Mouse (Mus musculus): ENCODE results near the gene Pcnx. TPM values are rescaled to one million over a fixed set of nuclear protein-coding genes. Genes with fewer than 3 reads are reported as not detected.

Pcnx gene
- polyA plus RNA-seq, 1 experiment from 2014 or later = 7.9 TPM

GRCm38 (mm10) chr12:81837463-81837862, 22.4 kb upstream of the Pcnx start:
- Histone ChIP-seq H3K27me3 (ENCODE audit: low read depth, poor library complexity, severe bottlenecking) (no peaks in the 10 kb centered on the region), H3K27ac (replicated peaks) (no peak overlapping the region), H3K4me1 (0 out of 2 replicates have a peak, but pooled peaks cover 3% of the 10 kb centered on the region), H3K4me3 (no peak overlapping the region), H3K9me3 (replicated peaks) (no peaks in the 10 kb centered on the region), H3K36me3 (no peaks in the 10 kb centered on the region)
- no peak for DNase-seq (ENCODE audit: low spot score)
- 75% methylated on average over 5 of the region's 5 CpGs for WGBS

- WGBS = 89% methylated on average over 5 of the region's 5 CpGs
- H3K4me1 ChIP-seq = peaks cover 7% of the 10 kb centered on the region
- H3K36me3 ChIP-seq = no peaks in the 10 kb centered on the region
- no peak overlapping the region for H3K4me3 ChIP-seq
- H3K27me3 ChIP-seq (ENCODE audit: low read depth, poor library complexity, severe bottlenecking) = peaks cover 9% of the 10 kb centered on the region
- no peak overlapping the region for H3K27ac ChIP-seq (replicated peaks)
- H3K9me3 ChIP-seq (replicated peaks) = no peaks in the 10 kb centered on the region
- DNase-seq (ENCODE audit: low spot score) = no peak
Observed at GRCm38 (mm10) chr12:81839663-81840062, 20.2 kb upstream of the Pcnx start.

GRCm38 (mm10) chr12:81841046-81841445, 18.8 kb upstream of the Pcnx start:
- DNase-seq (ENCODE audit: low spot score) = no peak
- Histone ChIP-seq H3K36me3 (no peaks in the 10 kb centered on the region), H3K9me3 (replicated peaks) (no peaks in the 10 kb centered on the region), H3K27ac (replicated peaks) (no peak overlapping the region), H3K4me3 (no peak overlapping the region), H3K27me3 (ENCODE audit: low read depth, poor library complexity, severe bottlenecking) (peaks cover 16% of the 10 kb centered on the region), H3K4me1 (peaks cover 20% of the 10 kb centered on the region)
- WGBS = 91% methylated on average over 5 of the region's 5 CpGs

GRCm38 (mm10) chr12:81843501-81843900, 16.3 kb upstream of the Pcnx start:
- Histone ChIP-seq H3K4me3 (no peak overlapping the region), H3K4me1 (peaks cover 18% of the 10 kb centered on the region), H3K27me3 (ENCODE audit: low read depth, poor library complexity, severe bottlenecking) (peaks cover 19% of the 10 kb centered on the region), H3K36me3 (no peaks in the 10 kb centered on the region), H3K9me3 (replicated peaks) (no peaks in the 10 kb centered on the region), H3K27ac (replicated peaks) (no peak overlapping the region)
- 89% methylated on average over 5 of the region's 5 CpGs for WGBS
- no peak for DNase-seq (ENCODE audit: low spot score)

- Histone ChIP-seq H3K36me3 (no peaks in the 10 kb centered on the region), H3K9me3 (replicated peaks) (no peaks in the 10 kb centered on the region), H3K27ac (replicated peaks) (0 out of 2 replicates have a peak overlapping the region, but pooled peaks have one; percentile 17), H3K27me3 (ENCODE audit: low read depth, poor library complexity, severe bottlenecking) (peaks cover 19% of the 10 kb centered on the region), H3K4me3 (peak overlapping the region; percentile 39), H3K4me1 (peaks cover 18% of the 10 kb centered on the region)
- no peak for DNase-seq (ENCODE audit: low spot score)
- 58% methylated on average over 13 of the region's 13 CpGs for WGBS
Observed at GRCm38 (mm10) chr12:81844572-81844971, 15.3 kb upstream of the Pcnx start.

GRCm38 (mm10) chr12:81844981-81845380, 14.8 kb upstream of the Pcnx start:
- no peaks in the 10 kb centered on the region for H3K36me3 ChIP-seq
- DNase-seq (ENCODE audit: low spot score) = peak; percentile 22
- no peaks in the 10 kb centered on the region for H3K9me3 ChIP-seq (replicated peaks)
- 18% methylated on average over 14 of the region's 14 CpGs for WGBS
- peak overlapping the region; percentile 39 for H3K4me3 ChIP-seq
- peaks cover 18% of the 10 kb centered on the region for H3K4me1 ChIP-seq
- H3K27ac ChIP-seq (replicated peaks) = 0 out of 2 replicates have a peak overlapping the region, but pooled peaks have one; percentile 17
- peaks cover 19% of the 10 kb centered on the region for H3K27me3 ChIP-seq (ENCODE audit: low read depth, poor library complexity, severe bottlenecking)

- Histone ChIP-seq H3K27me3 (ENCODE audit: low read depth, poor library complexity, severe bottlenecking) (peaks cover 9% of the 10 kb centered on the region), H3K4me1 (peaks cover 13% of the 10 kb centered on the region), H3K27ac (replicated peaks) (no peak overlapping the region), H3K36me3 (no peaks in the 10 kb centered on the region), H3K4me3 (no peak overlapping the region), H3K9me3 (replicated peaks) (no peaks in the 10 kb centered on the region)
- WGBS = 84% methylated on average over 8 of the region's 8 CpGs
- DNase-seq (ENCODE audit: low spot score) = no peak
Observed at GRCm38 (mm10) chr12:81849629-81850028, 10.2 kb upstream of the Pcnx start.

GRCm38 (mm10) chr12:81852551-81852950, 7.3 kb upstream of the Pcnx start:
- no peaks in the 10 kb centered on the region for H3K9me3 ChIP-seq (replicated peaks)
- H3K27me3 ChIP-seq (ENCODE audit: low read depth, poor library complexity, severe bottlenecking) = peaks cover 10% of the 10 kb centered on the region; the same call in 1 of the 2 replicates
- H3K27ac ChIP-seq (replicated peaks) = no peak overlapping the region
- H3K4me1 ChIP-seq = peaks cover 12% of the 10 kb centered on the region
- no peak overlapping the region for H3K4me3 ChIP-seq
- WGBS = 89% methylated on average over 2 of the region's 2 CpGs
- no peak for DNase-seq (ENCODE audit: low spot score)
- no peaks in the 10 kb centered on the region for H3K36me3 ChIP-seq

- Histone ChIP-seq H3K4me3 (no peak overlapping the region), H3K27ac (replicated peaks) (no peak overlapping the region), H3K4me1 (peaks cover 16% of the 10 kb centered on the region), H3K27me3 (ENCODE audit: low read depth, poor library complexity, severe bottlenecking) (peaks cover 10% of the 10 kb centered on the region; the same call in 1 of the 2 replicates), H3K36me3 (no peaks in the 10 kb centered on the region), H3K9me3 (replicated peaks) (no peaks in the 10 kb centered on the region)
- 92% methylated on average over 14 of the region's 14 CpGs for whole genome bisulfite sequencing
- DNase-seq (ENCODE audit: low spot score) = no peak
Observed at GRCm38 (mm10) chr12:81852977-81853376, 6.8 kb upstream of the Pcnx start.

GRCm38 (mm10) chr12:81853543-81853942, 6.3 kb upstream of the Pcnx start:
- Histone ChIP-seq H3K27ac (replicated peaks) (no peak overlapping the region), H3K4me1 (peaks cover 21% of the 10 kb centered on the region), H3K27me3 (ENCODE audit: low read depth, poor library complexity, severe bottlenecking) (peaks cover 15% of the 10 kb centered on the region), H3K9me3 (replicated peaks) (no peaks in the 10 kb centered on the region), H3K4me3 (no peak overlapping the region), H3K36me3 (no peaks in the 10 kb centered on the region)
- 90% methylated on average over 9 of the region's 9 CpGs for WGBS
- DNase-seq (ENCODE audit: low spot score) = no peak

GRCm38 (mm10) chr12:81855031-81855430, 4.8 kb upstream of the Pcnx start:
- Histone ChIP-seq H3K4me1 (peaks cover 26% of the 10 kb centered on the region), H3K27me3 (ENCODE audit: low read depth, poor library complexity, severe bottlenecking) (peaks cover 22% of the 10 kb centered on the region), H3K4me3 (no peak overlapping the region), H3K36me3 (no peaks in the 10 kb centered on the region), H3K9me3 (replicated peaks) (no peaks in the 10 kb centered on the region), H3K27ac (replicated peaks) (no peak overlapping the region)
- WGBS = 85% methylated on average over 8 of the region's 8 CpGs
- no peak for DNase-seq (ENCODE audit: low spot score)

- no peak overlapping the region for H3K27ac ChIP-seq (replicated peaks)
- 53% methylated on average over 4 of the region's 4 CpGs for WGBS
- no peak for DNase-seq (ENCODE audit: low spot score)
- no peaks in the 10 kb centered on the region for H3K9me3 ChIP-seq (replicated peaks)
- H3K36me3 ChIP-seq = no peaks in the 10 kb centered on the region
- H3K4me1 ChIP-seq = peaks cover 31% of the 10 kb centered on the region
- H3K4me3 ChIP-seq = no peak overlapping the region
- H3K27me3 ChIP-seq (ENCODE audit: low read depth, poor library complexity, severe bottlenecking) = peaks cover 22% of the 10 kb centered on the region
Observed at GRCm38 (mm10) chr12:81856696-81857095, 3.1 kb upstream of the Pcnx start.

GRCm38 (mm10) chr12:81857251-81857650, 2.6 kb upstream of the Pcnx start:
- H3K4me3 ChIP-seq = no peak overlapping the region
- H3K9me3 ChIP-seq (replicated peaks) = no peaks in the 10 kb centered on the region
- no peaks in the 10 kb centered on the region for H3K36me3 ChIP-seq
- H3K27me3 ChIP-seq (ENCODE audit: low read depth, poor library complexity, severe bottlenecking) = peaks cover 22% of the 10 kb centered on the region
- no peak overlapping the region for H3K27ac ChIP-seq (replicated peaks)
- 28% methylated on average over 4 of the region's 4 CpGs for WGBS
- DNase-seq (ENCODE audit: low spot score) = no peak
- H3K4me1 ChIP-seq = peaks cover 36% of the 10 kb centered on the region

All from midbrain, embryonic 10.5 days (tissue).